Mouse (Mus musculus): ENCODE measurements around the gene Gm17455.
A peak's percentile ranks its signal among the peaks of the same experiment; 100 is the strongest.

The Gm17455 gene

GRCm38 (mm10) chr10:60373937-60374578, 25.5 kb upstream of the Gm17455 start:
- DNase-seq (ENCODE audit: low spot score) = no peak

- no peak for DNase-seq (ENCODE audit: low spot score)
These were observed 22.8 kb upstream of the Gm17455 start for GRCm38 (mm10) chr10:60376704-60377103.

- DNase-seq (ENCODE audit: low spot score) = no peak
These were observed 20.0 kb upstream of the Gm17455 start for GRCm38 (mm10) chr10:60379419-60379957.

GRCm38 (mm10) chr10:60380229-60380628, 19.3 kb upstream of the Gm17455 start:
- DNase-seq (ENCODE audit: low spot score) = no peak

- no peak for DNase-seq (ENCODE audit: low spot score)
These were observed 18.2 kb upstream of the Gm17455 start for GRCm38 (mm10) chr10:60381142-60381925.

GRCm38 (mm10) chr10:60388332-60388731, 11.2 kb upstream of the Gm17455 start:
- DNase-seq (ENCODE audit: low spot score) = no peak

GRCm38 (mm10) chr10:60389447-60389865, 10.1 kb upstream of the Gm17455 start:
- DNase-seq (ENCODE audit: low spot score) = no peak

GRCm38 (mm10) chr10:60390177-60390903, 9.2 kb upstream of the Gm17455 start:
- no peak for DNase-seq (ENCODE audit: low spot score)

GRCm38 (mm10) chr10:60390904-60391420, 8.6 kb upstream of the Gm17455 start:
- no peak for DNase-seq (ENCODE audit: low spot score)

GRCm38 (mm10) chr10:60391661-60392060, 7.9 kb upstream of the Gm17455 start:
- DNase-seq (ENCODE audit: low spot score) = no peak

GRCm38 (mm10) chr10:60394936-60395335, 4.6 kb upstream of the Gm17455 start:
- DNase-seq (ENCODE audit: low spot score) = no peak

- no peak for DNase-seq (ENCODE audit: low spot score)
These were observed 3.9 kb upstream of the Gm17455 start for GRCm38 (mm10) chr10:60395605-60396004.

GRCm38 (mm10) chr10:60398051-60398814, 1.3 kb upstream of the Gm17455 start:
- DNase-seq (ENCODE audit: low spot score) = no peak

- no peak for DNase-seq (ENCODE audit: low spot score)
These were observed 1.2 kb downstream of the Gm17455 start for GRCm38 (mm10) chr10:60400507-60401295.

GRCm38 (mm10) chr10:60405460-60406177, 6.1 kb downstream of the Gm17455 start:
- DNase-seq (ENCODE audit: low spot score) = no peak

GRCm38 (mm10) chr10:60407831-60408230, 8.3 kb downstream of the Gm17455 start:
- DNase-seq (ENCODE audit: low spot score) = peak; percentile 67

- DNase-seq (ENCODE audit: low spot score) = peak; percentile 30
These were observed 12.3 kb downstream of the Gm17455 start for GRCm38 (mm10) chr10:60411794-60412193.

GRCm38 (mm10) chr10:60413756-60414155, 14.2 kb downstream of the Gm17455 start:
- no peak for DNase-seq (ENCODE audit: low spot score)

- no peak for DNase-seq (ENCODE audit: low spot score)
These were observed 17.5 kb downstream of the Gm17455 start for GRCm38 (mm10) chr10:60417041-60417440.

- DNase-seq (ENCODE audit: low spot score) = peak; percentile 68
These were observed 18.6 kb downstream of the Gm17455 start for GRCm38 (mm10) chr10:60418137-60418536.

Measured in MN1 (cell line).